Mouse (Mus musculus): ENCODE measurements around the gene Arhgef15.

- no peak for TF ChIP-seq POLR2A (IDR thresholded peaks at IDR 0.05; ENCODE audit: control insufficient read depth, extremely low read depth, insufficient read depth, low read length, poor library complexity)
- TF ChIP-seq CTCF (IDR thresholded peaks at IDR 0.05; ENCODE audit: borderline replicate concordance, control insufficient read depth, extremely low read depth, insufficient read depth, low read length, poor library complexity) = no peak
These were observed 13.0 kb upstream of the Arhgef15 start for GRCm38 (mm10) chr11:68970232-68970631.

Measured in thymus, adult 2 months (tissue).